Mouse (Mus musculus): ENCODE data around the gene Srrd. TPM values are rescaled to one million over a fixed set of nuclear protein-coding genes. Genes with fewer than 3 reads are reported as not detected.
"Not testable (repeated sequence)": the region's sequence is repeated elsewhere in the genome, so short reads cannot be mapped to it uniquely, and the experiment has no call there.

Gene Srrd
- polyA plus RNA-seq, 1 experiment from 2014 or later = 48.6 TPM

- peak overlapping the region; percentile 92 for H3K4me2 ChIP-seq (replicated peaks)
- 3% methylated on average over 30 of the region's 33 CpGs for WGBS
- H3K36me3 ChIP-seq = peaks cover 36% of the 10 kb centered on the region
- 0 out of 2 replicates have a peak overlapping the region, but pooled peaks have one; percentile 79 for H3K27ac ChIP-seq (replicated peaks)
- H3K4me1 ChIP-seq = peaks cover 28% of the 10 kb centered on the region
- H3K9ac ChIP-seq (replicated peaks) = peak overlapping the region; percentile 78
- no peaks in the 10 kb centered on the region; the same call in 1 of the 2 replicates for H3K27me3 ChIP-seq
- H3K9me3 ChIP-seq = no peaks in the 10 kb centered on the region
- peak; percentile 74 for ATAC-seq (ENCODE audit: low FRiP score, low read depth)
- H3K4me3 ChIP-seq = peak overlapping the region; percentile 98
Measured at GRCm38 (mm10) chr5:112326446-112327009, 16.3 kb downstream of the Srrd start.

DNA sequence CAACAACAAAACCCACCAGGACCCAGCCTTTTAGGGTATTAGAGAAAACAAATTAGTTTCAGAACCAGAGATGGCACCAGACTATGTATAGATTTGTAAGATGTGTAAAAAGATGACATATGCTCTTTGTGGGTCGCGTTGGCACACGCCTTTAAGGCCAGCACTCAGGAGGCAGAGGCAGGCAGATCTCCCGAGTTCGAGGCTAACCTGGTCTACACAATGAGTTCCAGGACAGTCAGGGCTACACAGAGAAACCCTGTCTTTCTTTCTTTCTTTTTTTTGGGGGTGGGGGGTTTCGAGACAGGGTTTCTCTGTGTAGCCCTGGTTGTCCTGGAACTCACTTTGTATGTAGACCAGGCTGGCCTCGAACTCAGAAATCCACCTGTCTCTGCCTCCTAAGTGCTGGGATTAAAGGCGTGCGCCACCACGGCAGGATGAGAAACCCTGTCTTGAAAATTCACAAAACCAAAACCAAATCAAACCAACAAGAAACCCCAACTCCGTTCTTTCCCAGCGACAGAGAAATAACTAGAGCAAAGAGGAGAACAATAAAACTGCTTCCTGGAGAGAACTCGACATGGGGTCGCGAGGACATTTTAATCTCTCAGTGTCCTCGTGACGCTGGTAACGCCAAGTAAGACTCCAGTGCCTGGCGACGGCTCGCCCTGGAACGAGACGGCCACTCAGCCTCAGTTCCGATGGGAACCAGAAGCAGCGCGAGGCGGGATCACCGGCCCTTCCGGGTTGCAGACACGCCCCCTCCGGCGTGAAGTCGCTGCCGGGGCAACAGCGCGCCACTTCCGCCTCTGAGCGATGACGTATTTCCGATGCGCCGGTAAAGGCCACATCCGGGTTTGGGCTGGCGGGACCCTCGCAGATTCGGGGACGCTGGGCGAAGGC, 17.0 kb downstream of the Srrd start, which contains the start of gene Tfip11:
Tfip11 (plus strand) TSS at position 813 of the 900 bp plus-strand sequence.
- peak within 1 kb of the TSS; percentile 78 for H3K9ac ChIP-seq (replicated peaks)
- 8% methylated on average over 48 of the region's 48 CpGs for WGBS
- peak within 1 kb of the TSS; percentile 98 for H3K4me3 ChIP-seq
- peak within 1 kb of the TSS; percentile 79 for H3K27ac ChIP-seq (replicated peaks)
- H3K9me3 ChIP-seq = no peaks in the 10 kb centered on the region
- H3K4me2 ChIP-seq (replicated peaks) = peak within 1 kb of the TSS; percentile 92
- peaks cover 28% of the 10 kb centered on the region for H3K4me1 ChIP-seq
- H3K27me3 ChIP-seq = no peaks in the 10 kb centered on the region
- H3K36me3 ChIP-seq = peaks cover 29% of the 10 kb centered on the region
- ATAC-seq (ENCODE audit: low FRiP score, low read depth) = peak; percentile 91

DNA sequence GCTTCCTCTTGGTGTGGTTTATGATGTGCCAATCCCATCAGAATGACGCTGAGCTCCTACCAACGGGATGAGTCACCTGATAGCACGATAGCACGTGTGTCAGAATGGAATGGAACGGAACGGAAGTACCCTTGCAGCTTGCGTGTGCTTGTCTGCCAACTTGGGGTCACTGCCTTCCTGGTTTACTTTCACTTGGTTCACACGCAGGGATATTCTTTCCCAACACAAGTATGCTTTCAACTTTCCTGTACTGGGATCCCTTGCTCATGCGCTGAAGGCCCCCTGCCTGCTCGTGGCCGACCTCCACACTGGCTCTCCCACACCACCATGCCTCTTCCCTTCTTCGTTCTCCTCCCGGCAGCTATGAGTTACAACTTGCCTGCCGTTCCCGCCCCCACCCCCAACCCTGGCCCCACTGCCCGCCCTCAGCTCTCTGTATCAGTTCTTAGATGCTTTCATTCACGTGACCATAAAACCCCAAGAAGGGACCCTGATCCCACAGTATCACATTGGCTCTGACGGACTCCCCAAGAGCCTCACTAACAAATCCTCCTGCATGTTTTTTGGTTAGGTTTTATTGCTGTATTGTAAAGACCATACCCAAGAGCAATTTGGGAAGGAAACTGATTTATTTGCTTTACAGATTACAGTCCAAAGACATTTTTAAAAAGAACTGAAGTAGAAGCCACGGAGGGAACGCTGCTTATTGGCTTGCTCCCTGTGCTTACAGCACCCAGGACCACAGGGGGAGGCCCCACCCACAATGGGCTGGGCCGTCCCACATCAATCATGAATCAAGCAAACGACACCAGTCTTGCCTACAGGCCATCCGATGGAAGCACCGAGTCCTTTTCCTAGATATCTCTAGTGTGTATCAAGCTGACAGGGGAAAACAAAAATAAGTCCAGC, 17.9 kb downstream of the Srrd start:
- Histone ChIP-seq H3K4me2 (replicated peaks) (peak overlapping the region; percentile 92; the same call in 1 of the 2 replicates), H3K9ac (replicated peaks) (no peak overlapping the region), H3K27me3 (no peaks in the 10 kb centered on the region), H3K4me1 (peaks cover 28% of the 10 kb centered on the region), H3K27ac (replicated peaks) (no peak overlapping the region), H3K9me3 (no peaks in the 10 kb centered on the region), H3K4me3 (no peak overlapping the region), H3K36me3 (peaks cover 20% of the 10 kb centered on the region)
- ATAC-seq (ENCODE audit: low FRiP score, low read depth) = no peak
- 40% methylated on average over 24 of the region's 24 CpGs for WGBS

- ATAC-seq (ENCODE audit: low FRiP score, low read depth) = no peak
- Histone ChIP-seq H3K27ac (replicated peaks) (no peak overlapping the region), H3K36me3 (0 out of 2 replicates have a peak, but pooled peaks cover 4% of the 10 kb centered on the region), H3K4me1 (peaks cover 28% of the 10 kb centered on the region), H3K9ac (replicated peaks) (no peak overlapping the region), H3K9me3 (no peaks in the 10 kb centered on the region), H3K27me3 (no peaks in the 10 kb centered on the region), H3K4me2 (replicated peaks) (no peak overlapping the region), H3K4me3 (no peak overlapping the region)
- WGBS = 83% methylated on average over 6 of the region's 6 CpGs
Measured at GRCm38 (mm10) chr5:112323246-112323645, 19.6 kb downstream of the Srrd start.

GRCm38 (mm10) chr5:112321376-112321775, 21.5 kb downstream of the Srrd start:
- H3K4me1 ChIP-seq = peaks cover 14% of the 10 kb centered on the region
- no peak overlapping the region for H3K4me2 ChIP-seq (replicated peaks)
- H3K9me3 ChIP-seq = no peaks in the 10 kb centered on the region
- H3K27me3 ChIP-seq = no peaks in the 10 kb centered on the region
- H3K9ac ChIP-seq (replicated peaks) = no peak overlapping the region
- no peak overlapping the region for H3K4me3 ChIP-seq
- no peaks in the 10 kb centered on the region for H3K36me3 ChIP-seq
- no peak for ATAC-seq (ENCODE audit: low FRiP score, low read depth)
- no peak overlapping the region for H3K27ac ChIP-seq (replicated peaks)
- WGBS = 77% methylated on average over 4 of the region's 4 CpGs

DNA sequence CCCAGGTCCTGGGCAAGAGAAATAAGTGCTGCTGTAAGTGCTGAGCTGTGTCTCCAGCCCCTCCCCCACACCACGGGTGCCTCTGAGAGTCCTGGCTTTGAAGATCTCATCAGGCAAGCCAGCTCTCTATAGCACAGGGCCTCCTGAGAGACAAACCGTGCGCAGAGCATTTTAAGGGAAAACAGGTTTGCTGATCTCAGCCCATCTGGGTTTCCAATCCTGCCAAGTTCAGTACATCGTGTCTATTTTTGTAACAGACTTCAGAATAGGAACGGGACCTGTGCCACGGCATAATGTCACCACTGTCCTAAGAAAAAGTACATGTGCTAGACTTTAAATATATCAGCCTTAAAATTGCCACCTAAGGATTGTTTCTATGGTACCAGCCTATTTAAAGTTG, 21.9 kb downstream of the Srrd start:
- Histone ChIP-seq H3K27ac (replicated peaks) (no peak overlapping the region), H3K4me2 (replicated peaks) (no peak overlapping the region), H3K27me3 (no peaks in the 10 kb centered on the region), H3K9ac (replicated peaks) (no peak overlapping the region), H3K4me1 (peaks cover 14% of the 10 kb centered on the region), H3K9me3 (no peaks in the 10 kb centered on the region), H3K4me3 (no peak overlapping the region), H3K36me3 (0 out of 2 replicates have a peak, but pooled peaks cover 2% of the 10 kb centered on the region)
- WGBS = 73% methylated on average over 6 of the region's 6 CpGs
- no peak for ATAC-seq (ENCODE audit: low FRiP score, low read depth)

DNA sequence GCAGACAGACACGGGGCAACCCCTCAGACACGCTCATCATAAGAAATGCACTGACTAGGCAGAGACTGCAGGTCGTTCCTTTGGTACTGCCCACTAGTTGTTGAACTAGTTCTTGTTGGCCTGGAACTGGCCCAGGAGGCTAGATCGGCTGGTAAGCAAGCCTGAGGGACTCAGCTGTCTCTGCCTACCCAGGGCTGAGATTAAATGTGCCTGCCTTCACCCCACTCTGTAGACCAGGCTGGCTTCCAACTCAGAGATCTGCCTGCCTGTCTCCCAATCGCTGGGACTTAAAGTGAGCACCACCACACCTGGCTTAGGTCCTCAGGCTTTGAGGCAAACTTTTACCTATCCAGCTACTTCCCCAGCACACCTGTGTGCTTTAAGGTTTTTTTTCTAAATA, 22.5 kb downstream of the Srrd start:
- no peak overlapping the region for H3K4me3 ChIP-seq
- H3K4me1 ChIP-seq = peaks cover 9% of the 10 kb centered on the region
- no peak for ATAC-seq (ENCODE audit: low FRiP score, low read depth)
- no peak overlapping the region for H3K9ac ChIP-seq (replicated peaks)
- H3K27me3 ChIP-seq = no peaks in the 10 kb centered on the region
- H3K27ac ChIP-seq (replicated peaks) = no peak overlapping the region
- H3K36me3 ChIP-seq = peaks cover 8% of the 10 kb centered on the region; the same call in 1 of the 2 replicates
- H3K4me2 ChIP-seq (replicated peaks) = no peak overlapping the region
- no peaks in the 10 kb centered on the region for H3K9me3 ChIP-seq
- WGBS = 75% methylated on average over 5 of the region's 5 CpGs

DNA sequence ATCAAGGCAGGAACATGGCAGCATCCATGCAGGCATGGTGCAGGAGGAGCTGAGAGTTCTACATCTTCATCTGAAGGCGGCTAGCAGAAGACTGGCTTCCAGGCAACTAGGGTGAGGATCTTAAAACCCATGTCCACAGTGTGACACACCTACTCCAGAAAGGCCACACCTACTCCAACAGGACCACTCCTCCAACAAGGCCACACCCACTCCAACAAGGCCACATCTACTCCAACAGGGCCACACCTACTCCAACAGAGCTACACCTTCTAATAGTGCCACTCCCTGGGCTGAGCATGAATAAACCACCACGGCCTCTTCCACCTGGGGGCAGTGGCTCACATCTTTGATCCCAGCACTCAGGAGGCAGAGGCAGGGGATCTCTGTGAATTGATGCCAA, 23.5 kb downstream of the Srrd start:
- ATAC-seq (ENCODE audit: low FRiP score, low read depth); H3K27me3 ChIP-seq; H3K9me3 ChIP-seq; H3K9ac ChIP-seq (replicated peaks); H3K27ac ChIP-seq (replicated peaks); H3K4me2 ChIP-seq (replicated peaks); H3K4me3 ChIP-seq; H3K4me1 ChIP-seq: not testable (repeated sequence)
- H3K36me3 ChIP-seq = peaks cover 15% of the 10 kb centered on the region; the same call in 1 of the 2 replicates
- WGBS = 78% methylated on average over 2 of the region's 2 CpGs

- WGBS = 74% methylated on average over 5 of the region's 5 CpGs
- no peak overlapping the region for H3K27ac ChIP-seq (replicated peaks)
Measured at GRCm38 (mm10) chr5:112317328-112317727, 25.5 kb downstream of the Srrd start.

GRCm38 (mm10) chr5:112316468-112316867, 26.4 kb downstream of the Srrd start:
- no peak overlapping the region for H3K27ac ChIP-seq (replicated peaks)
- no peak overlapping the region for H3K4me3 ChIP-seq
- H3K4me2 ChIP-seq (replicated peaks) = no peak overlapping the region
- H3K9me3 ChIP-seq = no peaks in the 10 kb centered on the region
- no peak for ATAC-seq (ENCODE audit: low FRiP score, low read depth)
- peaks cover 5% of the 10 kb centered on the region; the same call in 1 of the 2 replicates for H3K4me1 ChIP-seq
- no peaks in the 10 kb centered on the region for H3K27me3 ChIP-seq
- peaks cover 36% of the 10 kb centered on the region for H3K36me3 ChIP-seq
- WGBS = 66% methylated on average over 5 of the region's 5 CpGs
- no peak overlapping the region for H3K9ac ChIP-seq (replicated peaks)

More at GRCm38 (mm10) chr5:112317328-112317727, 25.5 kb downstream of the Srrd start:
- peaks cover 31% of the 10 kb centered on the region for H3K36me3 ChIP-seq
- no peaks in the 10 kb centered on the region for H3K27me3 ChIP-seq
- no peaks in the 10 kb centered on the region for H3K9me3 ChIP-seq
- no peak overlapping the region for H3K4me3 ChIP-seq
- peaks cover 5% of the 10 kb centered on the region; the same call in 1 of the 2 replicates for H3K4me1 ChIP-seq
- H3K9ac ChIP-seq (replicated peaks) = no peak overlapping the region
- ATAC-seq (ENCODE audit: low FRiP score, low read depth) = no peak
- no peak overlapping the region for H3K4me2 ChIP-seq (replicated peaks)

GRCm38 (mm10) chr5:112313222-112313885, 29.5 kb downstream of the Srrd start:
- 0 out of 2 replicates have a peak overlapping the region, but pooled peaks have one; percentile 2 for H3K9ac ChIP-seq (replicated peaks)
- WGBS = 50% methylated on average over 11 of the region's 11 CpGs
- ATAC-seq (ENCODE audit: low FRiP score, low read depth) = no peak

More at GRCm38 (mm10) chr5:112313222-112313885, 29.5 kb downstream of the Srrd start:
- peaks cover 5% of the 10 kb centered on the region; the same call in 1 of the 2 replicates for H3K4me1 ChIP-seq
- peaks cover 66% of the 10 kb centered on the region for H3K36me3 ChIP-seq
- H3K4me2 ChIP-seq (replicated peaks) = no peak overlapping the region
- no peaks in the 10 kb centered on the region for H3K9me3 ChIP-seq
- H3K4me3 ChIP-seq = no peak overlapping the region
- H3K27ac ChIP-seq (replicated peaks) = 0 out of 2 replicates have a peak overlapping the region, but pooled peaks have one; percentile 8
- no peaks in the 10 kb centered on the region for H3K27me3 ChIP-seq

Data from midbrain, embryonic 12.5 days (tissue).